Mouse (Mus musculus): ENCODE data around the gene Fcgr3.
"Not testable (repeated sequence)": the region's sequence is repeated elsewhere in the genome, so short reads cannot be mapped to it uniquely, and the experiment has no call there.

Fcgr3 gene

DNA sequence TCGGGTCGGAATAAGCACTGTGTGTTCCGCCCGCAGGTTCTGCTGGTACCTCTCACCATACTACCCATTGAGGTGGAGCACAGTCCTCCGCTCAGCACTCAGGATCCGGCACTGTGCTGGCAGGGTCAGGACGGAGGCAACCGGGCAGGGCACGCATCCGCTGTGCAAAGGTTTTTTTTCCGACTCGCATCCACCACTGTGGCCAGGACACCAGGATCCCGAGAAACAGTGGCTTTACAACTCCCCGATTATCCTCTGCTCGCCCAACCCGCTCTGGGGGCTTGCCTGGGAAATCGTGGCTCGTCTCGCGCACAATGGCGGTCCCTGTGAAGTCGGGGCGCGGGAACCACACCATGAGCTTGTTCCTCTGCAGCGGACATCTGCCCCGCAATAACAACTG, 21.0 kb upstream of the Fcgr3 start:
- DNase-seq (ENCODE audit: low read depth, low spot score) = no peak

DNA sequence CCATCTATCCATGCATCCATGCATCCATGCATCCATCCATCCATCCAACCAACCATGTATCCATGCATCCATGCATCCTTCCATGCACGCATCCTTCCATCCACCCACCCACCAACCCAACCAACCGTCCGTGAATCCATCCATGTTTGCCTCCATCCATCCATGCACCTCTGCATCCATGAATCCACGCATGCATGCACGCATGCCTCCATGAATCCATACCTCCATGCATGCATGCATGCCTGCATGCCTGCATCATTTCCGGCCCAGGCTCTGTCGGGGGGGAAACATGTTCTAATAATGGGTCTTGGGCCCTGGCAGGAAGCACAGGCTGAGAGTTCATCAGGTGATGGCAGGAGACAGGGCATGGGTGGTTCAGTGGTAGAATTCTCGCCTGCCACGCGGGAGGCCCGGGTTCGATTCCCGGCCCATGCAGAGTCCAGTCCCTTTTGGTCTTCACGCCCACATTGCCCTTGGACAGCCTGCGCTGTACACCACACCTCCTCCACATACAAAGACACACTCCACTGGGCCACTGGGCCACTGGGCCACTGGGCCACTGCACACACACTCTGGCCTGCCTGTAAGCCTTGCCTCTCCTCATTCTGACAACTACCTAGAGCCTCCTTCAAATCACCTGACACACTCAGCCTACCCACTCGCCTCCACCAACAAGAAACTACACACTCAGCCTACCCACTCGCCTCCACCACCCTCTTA, 16.9 kb upstream of the Fcgr3 start:
- DNase-seq (ENCODE audit: low read depth, low spot score) = not testable (repeated sequence)

DNA sequence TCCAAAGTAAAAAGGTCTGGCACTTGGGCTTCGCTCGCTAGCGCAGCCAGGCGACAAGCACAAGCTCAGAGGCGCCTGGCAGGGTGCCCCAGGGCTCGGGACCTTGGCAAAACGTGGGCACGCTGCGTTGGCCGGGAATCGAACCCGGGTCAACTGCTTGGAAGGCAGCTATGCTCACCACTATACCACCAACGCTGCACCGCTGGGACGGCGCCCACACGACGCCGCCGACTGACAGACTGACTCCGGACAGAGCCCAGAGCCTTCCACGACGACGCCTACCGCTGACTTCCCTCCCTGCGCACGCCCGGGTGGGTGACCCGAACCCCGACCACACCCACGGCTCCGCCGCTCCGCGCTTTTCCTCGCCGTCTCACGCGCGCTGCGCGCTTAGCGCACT, 15.1 kb upstream of the Fcgr3 start:
- DNase-seq (ENCODE audit: low read depth, low spot score) = not testable (repeated sequence)

DNA sequence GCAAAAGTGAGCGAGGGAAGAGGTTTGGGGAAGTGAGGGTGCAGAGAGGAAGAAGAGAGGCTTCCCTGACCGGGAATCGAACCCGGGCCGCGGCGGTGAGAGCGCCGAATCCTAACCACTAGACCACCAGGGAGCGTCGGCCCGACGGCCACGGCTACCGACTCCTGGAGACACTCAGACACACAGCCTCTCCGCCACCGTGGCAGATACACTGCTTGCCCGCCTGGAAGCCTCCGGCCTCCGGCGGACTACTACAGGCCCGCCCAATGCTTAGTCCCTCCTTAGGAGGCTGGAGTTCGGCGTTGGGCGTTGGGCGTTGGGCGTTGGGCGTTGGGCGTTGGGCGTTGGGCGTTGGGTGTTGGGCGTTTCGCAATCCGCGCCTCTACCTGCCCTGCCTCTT, 14.6 kb upstream of the Fcgr3 start:
- DNase-seq (ENCODE audit: low read depth, low spot score) = not testable (repeated sequence)

DNA sequence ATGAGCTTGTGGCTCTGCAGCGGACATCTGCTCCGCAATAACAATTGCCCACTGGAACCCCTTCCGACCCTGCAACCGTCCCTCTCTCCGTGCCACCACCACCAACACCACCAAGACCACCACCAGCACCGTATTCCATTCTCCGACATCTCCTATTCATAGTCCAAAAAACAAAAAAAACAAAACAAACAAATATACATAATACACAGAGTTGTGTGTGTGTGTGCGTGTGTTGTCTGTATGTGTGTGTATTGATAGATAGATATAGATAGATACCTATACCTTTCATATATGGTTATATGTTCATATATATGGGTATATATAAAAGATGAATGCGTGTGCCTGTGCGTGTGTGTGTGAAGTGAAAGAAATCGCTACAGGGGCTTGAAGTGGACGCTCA, 13.7 kb upstream of the Fcgr3 start:
- DNase-seq (ENCODE audit: low read depth, low spot score) = not testable (repeated sequence)

DNA sequence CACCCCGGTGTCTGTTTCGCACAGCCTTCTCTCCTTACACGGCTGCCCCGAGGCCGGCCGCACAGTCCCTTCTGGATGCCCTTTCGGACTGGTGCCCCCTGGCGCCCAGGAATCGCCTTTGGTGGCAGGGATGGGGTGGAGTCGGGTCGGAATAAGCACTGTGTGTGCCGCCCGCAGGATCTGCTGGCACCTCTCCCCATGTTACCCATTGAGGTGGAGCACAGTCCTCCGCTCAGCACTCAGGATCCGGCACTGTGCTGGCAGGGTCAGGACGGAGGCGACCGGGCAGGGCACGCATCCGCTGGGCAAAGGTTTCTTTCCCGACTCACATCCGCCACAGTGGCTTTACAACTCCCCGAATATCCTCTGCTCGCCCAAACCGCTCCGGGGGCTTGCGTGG, 13.2 kb upstream of the Fcgr3 start:
- not testable (repeated sequence) for DNase-seq (ENCODE audit: low read depth, low spot score)

DNA sequence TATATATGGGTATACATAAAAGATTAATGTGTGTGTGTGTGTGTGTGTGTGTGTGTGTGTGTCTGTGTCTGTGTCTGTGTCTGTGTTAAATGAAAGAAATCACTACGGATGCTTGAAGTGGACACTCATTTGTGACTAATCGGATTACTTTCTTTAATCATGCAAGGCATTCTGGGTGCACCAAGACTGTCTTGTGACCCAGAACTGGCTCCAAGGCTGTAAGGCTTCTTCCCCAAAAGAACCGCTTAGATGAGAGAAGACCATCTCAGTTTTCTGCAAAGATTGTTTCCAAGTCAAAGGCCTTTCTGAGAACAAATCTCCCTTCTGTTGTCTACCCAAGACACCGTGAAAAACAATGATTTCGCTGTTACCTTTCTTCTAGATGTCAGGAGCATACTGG, 12.5 kb upstream of the Fcgr3 start:
- not testable (repeated sequence) for DNase-seq (ENCODE audit: low read depth, low spot score)

DNA sequence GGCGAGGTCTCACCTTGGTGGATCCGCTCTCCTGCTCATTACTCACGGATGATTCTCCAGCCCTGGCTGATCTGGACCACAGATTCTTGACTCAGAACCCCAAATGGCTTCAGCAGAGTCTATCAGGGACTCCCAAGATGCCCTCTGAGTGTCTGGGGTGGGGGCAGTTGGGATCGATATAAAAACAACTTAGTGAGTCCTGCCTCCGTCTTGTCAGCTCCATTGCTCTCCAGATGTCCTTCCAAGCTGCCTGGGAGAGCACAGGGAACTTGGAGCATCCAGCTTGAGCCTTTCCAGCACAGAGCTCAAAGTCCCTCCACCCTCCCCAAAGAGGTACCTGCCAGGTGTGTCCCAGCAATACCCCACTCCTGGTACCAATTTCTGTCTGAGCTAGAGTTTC, 11.4 kb upstream of the Fcgr3 start:
- DNase-seq (ENCODE audit: low read depth, low spot score) = not testable (repeated sequence)

DNA sequence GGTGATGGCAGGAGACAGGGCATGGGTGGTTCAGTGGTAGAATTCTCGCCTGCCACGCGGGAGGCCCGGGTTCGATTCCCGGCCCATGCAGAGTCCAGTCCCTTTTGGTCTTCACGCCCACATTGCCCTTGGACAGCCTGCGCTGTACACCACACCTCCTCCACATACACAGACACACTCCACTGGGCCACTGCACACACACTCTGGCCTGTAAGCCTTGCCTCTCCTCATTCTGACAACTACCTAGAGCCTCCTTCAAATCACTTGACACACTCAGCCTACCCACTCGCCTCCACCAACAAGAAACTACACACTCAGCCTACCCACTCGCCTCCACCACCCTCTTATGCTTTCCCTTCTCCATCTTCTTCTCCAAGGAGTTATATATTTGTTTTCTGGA, 9.5 kb upstream of the Fcgr3 start:
- peak; percentile 19 for DNase-seq (ENCODE audit: low read depth, low spot score)

DNA sequence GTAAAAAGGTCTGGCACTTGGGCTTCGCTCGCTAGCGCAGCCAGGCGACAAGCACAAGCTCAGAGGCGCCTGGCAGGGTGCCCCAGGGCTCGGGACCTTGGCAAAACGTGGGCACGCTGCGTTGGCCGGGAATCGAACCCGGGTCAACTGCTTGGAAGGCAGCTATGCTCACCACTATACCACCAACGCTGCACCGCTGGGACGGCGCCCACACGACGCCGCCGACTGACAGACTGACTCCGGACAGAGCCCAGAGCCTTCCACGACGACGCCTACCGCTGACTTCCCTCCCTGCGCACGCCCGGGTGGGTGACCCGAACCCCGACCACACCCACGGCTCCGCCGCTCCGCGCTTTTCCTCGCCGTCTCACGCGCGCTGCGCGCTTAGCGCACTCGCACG, 7.5 kb upstream of the Fcgr3 start:
- DNase-seq (ENCODE audit: low read depth, low spot score) = not testable (repeated sequence)

DNA sequence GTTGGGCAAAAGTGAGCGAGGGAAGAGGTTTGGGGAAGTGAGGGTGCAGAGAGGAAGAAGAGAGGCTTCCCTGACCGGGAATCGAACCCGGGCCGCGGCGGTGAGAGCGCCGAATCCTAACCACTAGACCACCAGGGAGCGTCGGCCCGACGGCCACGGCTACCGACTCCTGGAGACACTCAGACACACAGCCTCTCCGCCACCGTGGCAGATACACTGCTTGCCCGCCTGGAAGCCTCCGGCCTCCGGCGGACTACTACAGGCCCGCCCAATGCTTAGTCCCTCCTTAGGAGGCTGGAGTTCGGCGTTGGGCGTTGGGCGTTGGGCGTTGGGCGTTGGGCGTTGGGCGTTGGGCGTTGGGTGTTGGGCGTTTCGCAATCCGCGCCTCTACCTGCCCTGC, 7.0 kb upstream of the Fcgr3 start:
- not testable (repeated sequence) for DNase-seq (ENCODE audit: low read depth, low spot score)

DNA sequence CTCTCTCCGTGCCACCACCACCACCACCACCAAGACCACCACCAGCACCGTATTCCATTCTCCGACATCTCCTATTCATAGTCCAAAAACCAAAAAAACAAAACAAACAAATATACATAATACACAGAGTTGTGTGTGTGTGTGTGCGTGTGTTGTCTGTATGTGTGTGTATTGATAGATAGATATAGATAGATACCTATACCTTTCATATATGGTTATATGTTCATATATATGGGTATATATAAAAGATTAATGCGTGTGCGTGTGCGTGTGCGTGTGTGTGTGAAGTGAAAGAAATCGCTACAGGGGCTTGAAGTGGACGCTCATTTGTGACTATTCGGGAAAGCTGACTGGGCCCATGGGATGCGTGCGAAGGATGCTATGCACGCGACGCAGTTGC, 6.1 kb upstream of the Fcgr3 start:
- DNase-seq (ENCODE audit: low read depth, low spot score) = not testable (repeated sequence)

DNA sequence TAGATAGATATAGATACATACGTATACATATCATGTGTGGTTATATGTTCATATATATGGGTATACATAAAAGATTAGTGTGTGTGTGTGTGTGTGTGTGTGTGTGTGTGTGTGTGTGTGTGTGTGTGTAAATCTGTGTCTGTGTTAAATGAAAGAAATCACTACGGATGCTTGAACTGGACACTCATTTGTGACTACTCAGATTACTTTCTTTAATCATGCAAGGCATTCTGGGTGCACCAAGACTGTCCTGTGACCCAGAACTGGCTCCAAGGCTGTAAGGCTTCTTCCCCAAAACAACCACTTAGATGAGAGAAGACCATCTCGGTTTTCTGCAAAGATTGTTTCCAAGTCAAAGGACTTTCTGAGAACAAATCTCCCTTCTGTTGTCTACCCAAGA, 4.8 kb upstream of the Fcgr3 start:
- DNase-seq (ENCODE audit: low read depth, low spot score) = not testable (repeated sequence)

DNA sequence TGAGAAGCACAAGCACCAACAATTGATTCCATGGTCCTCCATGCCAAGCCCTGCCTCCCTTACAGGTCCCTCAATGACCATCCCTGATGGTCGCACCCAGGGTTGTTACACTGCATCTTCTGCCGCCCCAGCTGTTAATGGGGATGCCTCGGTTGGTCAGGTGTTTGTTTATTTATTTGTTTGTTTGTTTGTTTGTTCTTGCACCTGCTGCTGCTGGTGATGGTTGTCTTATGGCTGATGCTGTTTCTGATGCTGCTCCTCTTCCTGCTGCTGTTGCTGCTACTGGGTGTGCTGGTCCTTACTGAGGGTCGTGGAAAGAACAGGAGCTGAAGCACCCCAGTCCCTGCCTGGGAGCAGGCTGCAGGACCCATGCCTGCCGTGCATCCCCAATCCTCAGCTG, 3.2 kb upstream of the Fcgr3 start:
- DNase-seq (ENCODE audit: low read depth, low spot score) = not testable (repeated sequence)

DNA sequence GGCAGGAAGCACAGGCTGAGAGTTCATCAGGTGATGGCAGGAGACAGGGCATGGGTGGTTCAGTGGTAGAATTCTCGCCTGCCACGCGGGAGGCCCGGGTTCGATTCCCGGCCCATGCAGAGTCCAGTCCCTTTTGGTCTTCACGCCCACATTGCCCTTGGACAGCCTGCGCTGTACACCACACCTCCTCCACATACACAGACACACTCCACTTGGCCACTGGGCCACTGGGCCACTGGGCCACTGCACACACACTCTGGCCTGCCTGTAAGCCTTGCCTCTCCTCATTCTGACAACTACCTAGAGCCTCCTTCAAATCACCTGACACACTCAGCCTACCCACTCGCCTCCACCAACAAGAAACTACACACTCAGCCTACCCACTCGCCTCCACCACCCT, 1.8 kb upstream of the Fcgr3 start:
- DNase-seq (ENCODE audit: low read depth, low spot score) = not testable (repeated sequence)

DNA sequence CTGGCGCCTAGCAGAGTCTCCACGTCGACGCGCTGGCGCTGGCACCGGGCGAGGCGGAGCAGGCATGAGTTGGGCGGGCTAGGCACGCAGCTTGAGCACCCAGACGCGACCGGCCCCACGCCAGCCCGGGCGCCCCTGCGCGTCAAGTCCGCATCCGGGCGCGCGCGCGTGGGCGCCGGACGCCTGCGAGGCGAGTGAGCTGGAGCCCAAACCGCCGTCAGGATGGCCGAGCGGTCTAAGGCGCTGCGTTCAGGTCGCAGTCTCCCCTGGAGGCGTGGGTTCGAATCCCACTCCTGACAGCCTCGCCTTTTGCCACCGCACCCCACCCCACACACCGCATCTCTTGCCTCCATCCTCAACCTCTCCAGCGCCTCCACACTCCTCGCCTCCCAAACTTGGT, 1.0 kb upstream of the Fcgr3 start:
- not testable (repeated sequence) for DNase-seq (ENCODE audit: low read depth, low spot score)

DNA sequence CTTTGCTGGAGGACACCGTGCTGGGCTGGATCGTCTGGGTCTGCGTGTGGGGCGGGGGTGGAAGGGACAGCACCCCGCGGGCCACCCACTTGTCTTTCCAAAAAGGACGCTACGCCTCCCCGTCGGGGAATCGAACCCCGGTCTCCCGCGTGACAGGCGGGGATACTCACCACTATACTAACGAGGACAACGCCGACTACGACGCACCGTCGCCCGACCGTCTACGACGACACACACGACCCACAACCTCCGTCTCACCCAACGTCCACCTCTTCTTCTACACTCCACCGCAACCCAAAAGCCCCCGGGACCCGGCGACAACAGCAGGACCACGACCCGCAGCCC, 480 bp upstream of the Fcgr3 start:
- not testable (repeated sequence) for DNase-seq (ENCODE audit: low read depth, low spot score)

DNA sequence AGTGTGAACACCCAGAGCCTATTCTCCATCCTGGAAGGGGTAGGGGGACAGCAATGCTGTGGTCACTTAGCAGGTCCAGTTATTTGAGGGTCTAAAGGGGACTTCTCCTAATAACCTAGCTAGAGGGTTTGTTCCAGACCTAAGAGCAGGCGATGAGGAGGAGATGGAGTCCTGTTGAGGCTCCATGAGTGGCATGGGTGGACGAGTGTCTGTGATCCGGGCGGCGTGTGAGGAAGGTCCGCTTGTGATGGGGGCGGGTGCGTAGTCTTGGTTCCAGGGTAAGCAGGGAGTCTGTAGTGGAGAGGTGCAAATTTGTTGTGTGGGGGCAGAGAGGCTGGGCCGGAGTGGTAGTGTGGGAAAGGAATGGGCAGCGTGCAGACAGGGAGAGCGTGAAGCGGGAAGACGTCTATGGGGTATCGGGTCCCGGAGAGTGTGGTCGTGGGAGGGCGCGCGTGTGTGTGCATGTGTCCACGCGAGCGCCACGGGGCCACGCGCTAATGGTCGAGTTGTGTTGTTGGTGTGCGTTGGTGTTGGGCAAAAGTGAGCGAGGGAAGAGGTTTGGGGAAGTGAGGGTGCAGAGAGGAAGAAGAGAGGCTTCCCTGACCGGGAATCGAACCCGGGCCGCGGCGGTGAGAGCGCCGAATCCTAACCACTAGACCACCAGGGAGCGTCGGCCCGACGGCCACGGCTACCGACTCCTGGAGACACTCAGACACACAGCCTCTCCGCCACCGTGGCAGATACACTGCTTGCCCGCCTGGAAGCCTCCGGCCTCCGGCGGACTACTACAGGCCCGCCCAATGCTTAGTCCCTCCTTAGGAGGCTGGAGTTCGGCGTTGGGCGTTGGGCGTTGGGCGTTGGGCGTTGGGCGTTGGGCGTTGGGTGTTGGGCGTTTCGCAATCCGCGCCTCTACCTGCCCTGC, 905 bp downstream of the Fcgr3 start:
- DNase-seq (ENCODE audit: low read depth, low spot score) = not testable (repeated sequence)

DNA sequence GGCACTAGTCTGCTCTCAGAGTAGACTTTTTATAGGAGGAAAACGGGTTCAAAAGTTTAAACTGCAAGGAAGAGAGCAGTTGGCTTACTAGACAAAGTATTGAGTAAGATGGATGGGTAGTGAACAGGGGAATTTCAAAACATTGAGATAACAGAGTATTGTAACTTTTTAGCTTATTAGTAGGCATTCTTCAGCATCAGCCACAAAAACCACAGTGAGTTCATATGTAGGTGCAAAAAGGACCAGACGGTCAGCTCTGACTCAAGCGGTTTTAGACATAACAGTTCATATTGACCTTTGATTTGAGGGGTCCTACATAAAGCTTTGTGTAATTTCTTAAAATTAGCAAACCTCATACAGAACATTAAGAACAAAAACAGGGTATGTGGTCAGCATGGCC, 3.2 kb downstream of the Fcgr3 start:
- no peak for DNase-seq (ENCODE audit: low read depth, low spot score)

DNA sequence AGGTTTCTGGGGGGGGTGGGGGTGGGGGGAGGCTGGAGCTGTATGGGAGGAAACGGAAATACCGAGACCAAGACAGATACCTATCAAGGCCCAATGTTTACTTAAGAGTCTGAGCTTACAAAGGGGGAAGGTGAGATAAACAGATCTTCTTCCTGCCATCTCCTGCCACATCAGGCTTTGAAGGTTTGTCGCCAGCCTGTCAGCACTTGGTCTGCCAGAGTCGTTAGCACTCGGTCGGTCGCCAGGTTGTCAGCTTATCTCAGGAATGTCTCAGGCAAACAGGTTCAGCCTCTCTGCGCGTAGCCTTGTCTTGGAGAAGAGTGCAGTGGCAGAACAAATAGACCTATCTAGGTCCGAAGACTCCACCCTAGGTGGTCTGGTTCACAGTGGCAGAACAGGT, 4.3 kb downstream of the Fcgr3 start:
- no peak for DNase-seq (ENCODE audit: low read depth, low spot score)

DNA sequence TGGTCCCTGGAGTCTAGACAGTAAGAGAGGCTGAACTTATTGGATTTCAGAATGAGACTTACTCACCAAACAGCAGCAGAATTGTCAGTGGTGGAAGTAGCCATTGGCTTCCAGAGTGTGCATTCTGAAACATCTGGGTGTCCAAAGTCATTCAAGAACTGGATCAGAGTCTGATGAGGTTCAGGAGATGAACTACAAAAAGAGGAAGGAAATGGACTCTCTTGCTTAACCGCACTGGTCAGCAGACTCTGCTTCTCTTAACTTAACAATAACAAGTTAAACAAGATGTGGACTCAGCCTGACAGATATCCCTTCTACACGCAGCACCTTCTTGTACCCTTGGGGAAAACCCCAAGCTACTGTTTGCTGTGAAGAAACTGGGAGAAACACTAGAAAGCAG, 5.5 kb downstream of the Fcgr3 start:
- DNase-seq (ENCODE audit: low read depth, low spot score) = peak; percentile 28

DNA sequence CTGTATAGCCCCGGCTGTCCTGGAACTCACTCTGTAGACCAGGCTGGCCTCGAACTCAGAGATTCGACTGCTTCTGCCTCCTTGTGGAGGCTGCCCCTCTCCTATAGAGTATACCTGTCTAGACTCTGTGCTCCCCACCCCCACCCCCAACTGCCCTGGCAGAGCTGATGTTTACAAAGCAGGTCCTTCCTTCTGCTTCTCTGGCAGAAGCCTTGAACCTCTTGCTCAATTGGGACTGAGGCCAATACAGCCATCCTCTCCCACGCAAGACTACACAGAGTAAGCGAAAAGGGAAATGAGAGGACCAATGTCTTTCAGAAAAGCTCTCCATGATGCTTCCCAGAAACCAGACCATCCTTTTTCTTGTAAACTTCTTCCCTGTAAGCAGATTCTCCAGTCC, 7.5 kb downstream of the Fcgr3 start:
- DNase-seq (ENCODE audit: low read depth, low spot score) = peak; percentile 53

DNA sequence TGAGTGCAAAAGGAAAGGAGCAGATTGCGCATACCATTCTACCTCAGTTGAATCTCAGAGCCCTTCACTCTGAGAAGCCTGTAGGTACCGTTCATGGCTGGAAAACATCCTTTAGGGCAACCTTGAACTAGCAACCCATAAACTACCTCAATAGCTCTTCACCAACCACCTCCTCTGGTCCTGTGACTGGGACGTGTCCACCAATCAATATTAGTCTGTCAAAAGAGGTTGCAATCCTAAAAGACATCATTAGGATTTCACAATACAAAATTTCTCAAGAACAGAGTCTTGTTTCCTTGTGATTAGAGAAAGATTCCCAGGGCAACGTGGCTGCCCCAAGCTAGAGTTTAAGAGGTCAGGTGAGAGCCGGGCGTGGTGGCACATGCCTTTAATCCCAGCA, 11.4 kb downstream of the Fcgr3 start:
- DNase-seq (ENCODE audit: low read depth, low spot score) = no peak

Data from brain, adult 2 months (tissue).